Mouse (Mus musculus): ENCODE measurements around the gene Gm42791. TPM values are rescaled to one million over a fixed set of nuclear protein-coding genes. Genes with fewer than 3 reads are reported as not detected.

Gm42791 gene
- polyA plus RNA-seq, 1 experiment from 2014 or later: 0.57 TPM

DNA sequence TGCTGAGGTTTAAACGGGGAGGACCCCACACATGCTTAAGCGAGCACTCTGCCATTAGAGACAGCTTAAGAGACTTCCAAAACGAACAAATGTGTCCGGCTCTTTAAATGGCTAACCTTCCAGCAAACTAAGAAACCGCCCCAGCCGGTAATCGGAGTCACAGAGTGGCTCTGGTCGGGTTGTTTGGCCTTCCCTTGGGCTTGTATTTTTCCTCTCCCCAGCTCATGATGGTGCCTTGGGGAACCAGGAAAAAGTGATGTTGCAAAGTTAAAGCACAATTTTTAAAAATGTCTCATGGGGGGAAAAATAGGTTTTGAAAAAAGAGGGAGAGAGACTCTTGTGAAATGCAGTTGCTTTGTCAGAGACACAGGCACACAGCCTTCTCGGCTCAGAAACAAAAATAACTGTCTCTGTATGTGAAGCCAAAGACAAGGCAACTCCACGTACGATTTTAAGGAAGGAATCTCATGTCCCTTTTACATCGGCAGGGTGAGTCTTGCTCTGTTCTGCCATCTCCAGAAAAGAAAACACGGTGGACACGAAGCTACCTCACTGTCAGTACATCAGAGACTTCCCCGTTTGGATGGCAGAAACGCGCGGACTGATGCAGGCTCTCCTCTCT is 25.2 kb upstream of the Gm42791 start:
- Histone ChIP-seq H3K27me3 (ENCODE audit: insufficient read depth, poor library complexity, severe bottlenecking) (0 out of 2 replicates have a peak, but pooled peaks cover 3% of the 10 kb centered on the region), H3K36me3 (no peaks in the 10 kb centered on the region), H3K4me3 (peak overlapping the region; percentile 31), H3K4me1 (peaks cover 25% of the 10 kb centered on the region), H3K9me3 (no peaks in the 10 kb centered on the region), H3K27ac (peak overlapping the region; percentile 36; the same call in 1 of the 2 replicates)
- 43% methylated on average over 18 of the region's 18 CpGs for WGBS
- DNase-seq (ENCODE audit: low spot score): no peak

DNA sequence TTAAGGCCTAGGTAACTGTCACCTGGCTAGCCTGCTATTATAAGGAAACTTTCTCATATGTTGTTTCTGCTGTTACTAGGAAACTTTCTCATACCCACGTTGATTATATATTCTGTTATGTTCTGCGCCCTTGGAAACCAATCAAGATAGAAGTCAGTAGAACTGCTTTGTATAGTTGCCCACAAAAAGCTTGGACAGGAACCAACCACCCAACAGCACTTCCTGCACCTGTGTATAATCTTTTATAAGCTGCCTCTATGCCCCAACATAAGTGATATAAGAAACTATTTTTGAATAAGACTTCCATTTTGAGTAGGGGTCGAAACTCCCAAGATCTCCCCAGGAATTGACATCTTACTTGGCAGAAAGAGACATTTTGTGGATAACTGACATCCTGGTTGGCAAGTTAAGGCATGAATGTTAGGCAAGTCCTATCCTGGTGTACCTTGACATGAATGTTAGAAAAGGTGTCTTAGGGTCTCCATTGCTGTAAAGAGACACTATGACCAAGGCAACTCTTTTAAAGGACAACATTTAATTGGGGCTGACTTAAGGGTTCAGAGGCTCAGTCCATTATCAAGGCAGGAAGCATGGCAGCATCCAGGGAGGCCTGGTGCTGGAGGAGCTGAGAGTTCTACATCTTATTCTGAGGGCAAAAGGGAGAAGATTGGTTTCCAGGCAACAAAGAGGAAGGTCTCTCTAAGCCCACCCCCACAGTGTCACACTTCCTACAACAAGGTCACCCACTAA is 22.9 kb upstream of the Gm42791 start:
- no peak overlapping the region for H3K4me3 ChIP-seq
- no peaks in the 10 kb centered on the region for H3K9me3 ChIP-seq
- H3K4me1 ChIP-seq: peaks cover 36% of the 10 kb centered on the region
- no peaks in the 10 kb centered on the region for H3K36me3 ChIP-seq
- no peak overlapping the region for H3K27ac ChIP-seq
- 0 out of 2 replicates have a peak, but pooled peaks cover 3% of the 10 kb centered on the region for H3K27me3 ChIP-seq (ENCODE audit: insufficient read depth, poor library complexity, severe bottlenecking)
- no peak for DNase-seq (ENCODE audit: low spot score)
- WGBS: 73% methylated on average over 3 of the region's 3 CpGs

DNA sequence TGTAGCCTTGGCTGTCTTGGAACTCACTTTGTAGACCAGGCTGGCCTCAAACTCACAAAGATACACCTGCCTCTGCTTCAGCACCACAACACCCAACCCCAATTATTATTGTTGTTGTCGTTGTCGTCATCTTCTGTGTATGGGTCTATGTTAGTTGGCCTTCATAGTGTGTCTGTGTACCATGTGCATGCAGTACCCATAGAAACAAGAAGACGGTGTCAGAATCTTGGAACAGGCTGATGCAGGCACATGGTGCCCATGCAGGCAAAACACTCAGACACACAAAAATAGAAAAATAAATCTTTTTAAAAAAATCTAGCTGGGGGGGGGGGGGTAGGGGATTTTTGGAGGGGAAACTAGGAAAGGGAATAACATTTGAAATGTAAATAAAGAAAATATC is 22.2 kb upstream of the Gm42791 start:
- Histone ChIP-seq H3K4me1 (peaks cover 36% of the 10 kb centered on the region), H3K27ac (no peak overlapping the region), H3K4me3 (no peak overlapping the region), H3K27me3 (ENCODE audit: insufficient read depth, poor library complexity, severe bottlenecking) (0 out of 2 replicates have a peak, but pooled peaks cover 3% of the 10 kb centered on the region), H3K9me3 (peaks cover 2% of the 10 kb centered on the region; the same call in 1 of the 2 replicates), H3K36me3 (0 out of 2 replicates have a peak, but pooled peaks cover 4% of the 10 kb centered on the region)
- no peak for DNase-seq (ENCODE audit: low spot score)
- 94% methylated on average over 3 of the region's 3 CpGs for WGBS

DNA sequence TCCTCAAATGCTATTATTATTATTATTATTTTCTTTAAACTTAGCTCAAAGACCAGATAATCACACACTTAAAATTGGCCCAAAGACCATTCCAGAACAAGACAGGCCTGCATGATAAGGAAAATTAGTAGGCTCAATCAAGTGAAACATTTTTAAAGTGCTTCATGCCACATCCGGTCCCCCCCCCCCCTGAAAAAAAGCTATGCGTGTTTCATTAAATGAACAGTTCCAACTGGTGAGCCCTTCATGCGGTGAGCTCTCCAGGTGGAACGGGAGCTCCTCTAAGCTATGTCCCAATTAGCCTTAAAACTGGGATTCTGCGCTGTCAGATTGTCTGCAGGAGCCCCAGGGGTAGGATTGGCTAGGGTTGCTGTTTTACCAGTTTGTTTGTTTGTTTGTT is 21.3 kb upstream of the Gm42791 start:
- 82% methylated on average over 5 of the region's 5 CpGs for WGBS
- H3K4me3 ChIP-seq: peak overlapping the region; percentile 69; the same call in 1 of the 2 replicates

DNA sequence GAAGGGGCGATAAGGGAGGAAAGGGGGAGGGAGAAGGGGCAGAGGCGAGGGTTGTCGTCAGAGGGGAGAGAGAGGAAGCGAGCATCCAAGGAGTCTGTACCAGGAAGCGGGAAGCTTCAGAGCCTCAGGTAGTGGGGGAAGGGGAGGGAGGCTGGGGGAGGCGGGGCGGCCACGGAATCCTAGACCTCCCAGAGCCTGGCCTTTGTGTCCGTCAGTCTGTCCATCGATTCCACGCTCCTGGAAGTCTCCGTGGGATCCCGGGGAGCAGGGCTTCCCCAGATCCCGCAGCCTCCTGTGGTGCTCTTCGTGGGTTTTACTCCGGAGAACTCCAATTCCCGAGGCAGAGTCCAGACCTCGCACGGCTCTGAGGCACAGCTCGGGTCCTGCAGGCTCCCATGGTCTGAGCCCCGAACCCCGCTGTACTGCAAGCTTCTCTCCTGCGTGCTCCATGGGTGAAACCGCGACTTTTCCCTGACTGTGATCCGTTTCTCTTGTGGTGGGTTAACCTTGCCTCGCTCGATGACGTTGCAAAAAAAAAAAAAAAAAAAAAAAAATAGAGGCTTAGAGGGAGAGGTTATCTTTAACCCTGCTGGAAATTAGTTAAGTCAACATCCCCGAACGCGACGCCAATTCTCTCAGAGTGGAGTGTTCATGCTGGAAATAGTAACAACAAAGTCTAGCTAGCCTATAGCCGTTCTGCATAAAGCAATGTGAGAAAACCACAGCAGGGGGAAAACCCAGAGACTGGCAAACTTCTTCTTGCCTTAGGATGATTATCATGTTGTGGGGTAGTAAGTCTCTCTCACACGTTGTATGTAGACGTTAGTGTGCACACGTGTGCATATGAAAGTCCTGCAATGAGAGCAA is 20.6 kb upstream of the Gm42791 start:
- Histone ChIP-seq H3K4me1 (peaks cover 25% of the 10 kb centered on the region), H3K27me3 (ENCODE audit: insufficient read depth, poor library complexity, severe bottlenecking) (0 out of 2 replicates have a peak, but pooled peaks cover 3% of the 10 kb centered on the region), H3K4me3 (peak overlapping the region; percentile 69), H3K27ac (peak overlapping the region; percentile 89), H3K9me3 (peaks cover 2% of the 10 kb centered on the region; the same call in 1 of the 2 replicates), H3K36me3 (0 out of 2 replicates have a peak, but pooled peaks cover 7% of the 10 kb centered on the region)
- DNase-seq (ENCODE audit: low spot score): no peak
- WGBS: 2% methylated on average over 37 of the region's 37 CpGs

More for the DNA sequence above, 21.3 kb upstream of the Gm42791 start:
- Histone ChIP-seq H3K4me1 (peaks cover 32% of the 10 kb centered on the region), H3K9me3 (peaks cover 2% of the 10 kb centered on the region; the same call in 1 of the 2 replicates), H3K27ac (no peak overlapping the region), H3K27me3 (ENCODE audit: insufficient read depth, poor library complexity, severe bottlenecking) (0 out of 2 replicates have a peak, but pooled peaks cover 3% of the 10 kb centered on the region), H3K36me3 (0 out of 2 replicates have a peak, but pooled peaks cover 7% of the 10 kb centered on the region)
- DNase-seq (ENCODE audit: low spot score): no peak

DNA sequence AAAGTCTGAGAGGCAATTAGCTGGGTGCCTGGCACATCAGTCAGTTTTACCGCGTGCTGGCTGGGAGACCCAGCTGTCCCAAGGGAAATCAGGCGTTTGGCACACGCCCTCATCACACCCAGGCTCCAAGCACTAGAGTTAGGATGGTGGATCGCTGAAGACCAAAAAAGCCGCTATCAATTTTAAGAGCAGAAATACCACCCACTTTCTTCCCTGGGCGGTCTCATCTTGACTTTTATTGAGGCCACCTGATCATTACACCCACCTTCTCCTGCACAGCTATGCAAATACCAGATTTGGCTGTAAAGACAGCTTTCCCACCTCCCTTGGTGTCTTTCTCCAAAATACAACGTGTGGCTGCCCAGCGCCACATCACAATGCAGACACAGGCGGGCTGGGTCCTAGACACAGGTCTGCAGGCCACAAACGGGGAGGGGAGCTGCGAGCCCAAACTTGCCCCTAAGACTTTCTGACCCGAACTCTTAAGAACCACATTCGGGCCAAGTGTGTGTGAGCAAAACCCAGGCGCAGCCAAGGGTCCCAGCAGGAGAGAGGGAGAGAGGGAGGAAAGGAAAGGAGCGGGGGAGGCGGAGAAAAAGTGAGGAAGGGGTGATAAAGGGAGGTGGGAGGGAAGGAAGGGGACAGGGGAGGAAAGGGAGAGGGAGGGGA is 19.8 kb upstream of the Gm42791 start:
- Histone ChIP-seq H3K4me1 (peaks cover 23% of the 10 kb centered on the region), H3K27me3 (ENCODE audit: insufficient read depth, poor library complexity, severe bottlenecking) (0 out of 2 replicates have a peak, but pooled peaks cover 1% of the 10 kb centered on the region), H3K36me3 (0 out of 2 replicates have a peak, but pooled peaks cover 7% of the 10 kb centered on the region), H3K4me3 (peak overlapping the region; percentile 69), H3K9me3 (peaks cover 2% of the 10 kb centered on the region; the same call in 1 of the 2 replicates), H3K27ac (peak overlapping the region; percentile 89)
- no peak for DNase-seq (ENCODE audit: low spot score)
- WGBS: 13% methylated on average over 17 of the region's 17 CpGs

DNA sequence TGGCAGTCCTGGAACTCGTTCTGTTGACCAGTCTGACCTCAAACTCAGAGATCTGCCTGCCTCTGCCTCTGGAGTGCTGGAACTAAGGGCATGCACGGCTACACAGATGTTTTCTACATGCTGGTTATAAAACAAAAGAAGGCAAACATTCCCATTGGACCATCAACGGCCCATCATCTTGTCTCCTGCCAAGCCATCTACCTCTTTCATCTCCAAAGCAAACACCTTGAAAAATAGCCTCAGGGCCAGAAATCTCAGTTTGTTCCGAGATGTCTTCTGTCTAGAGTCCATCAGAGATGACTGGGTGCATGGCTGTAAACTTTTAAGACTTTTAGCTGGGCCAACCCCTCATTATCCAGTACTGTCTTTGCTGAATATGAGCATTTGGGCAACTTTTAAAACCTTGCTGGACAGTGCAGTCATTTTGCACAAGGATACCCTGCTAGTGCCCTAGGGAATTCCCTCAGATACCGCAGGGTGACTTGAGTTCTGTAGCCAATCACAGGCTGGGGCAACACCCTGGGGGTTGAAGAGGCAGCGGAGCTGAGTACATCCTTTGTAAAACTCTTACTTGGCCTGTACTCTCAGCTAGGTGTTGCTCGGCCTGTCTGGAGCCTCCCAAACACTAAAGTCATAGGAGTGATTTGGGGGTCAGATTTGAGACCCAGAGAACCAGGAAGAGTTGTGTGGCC is 19.0 kb upstream of the Gm42791 start:
- Histone ChIP-seq H3K27me3 (ENCODE audit: insufficient read depth, poor library complexity, severe bottlenecking) (no peaks in the 10 kb centered on the region), H3K9me3 (peaks cover 2% of the 10 kb centered on the region; the same call in 1 of the 2 replicates), H3K4me1 (peaks cover 28% of the 10 kb centered on the region), H3K4me3 (no peak overlapping the region), H3K36me3 (0 out of 2 replicates have a peak, but pooled peaks cover 7% of the 10 kb centered on the region), H3K27ac (peak overlapping the region; percentile 89)
- DNase-seq (ENCODE audit: low spot score): no peak
- 77% methylated on average over 7 of the region's 7 CpGs for WGBS

DNA sequence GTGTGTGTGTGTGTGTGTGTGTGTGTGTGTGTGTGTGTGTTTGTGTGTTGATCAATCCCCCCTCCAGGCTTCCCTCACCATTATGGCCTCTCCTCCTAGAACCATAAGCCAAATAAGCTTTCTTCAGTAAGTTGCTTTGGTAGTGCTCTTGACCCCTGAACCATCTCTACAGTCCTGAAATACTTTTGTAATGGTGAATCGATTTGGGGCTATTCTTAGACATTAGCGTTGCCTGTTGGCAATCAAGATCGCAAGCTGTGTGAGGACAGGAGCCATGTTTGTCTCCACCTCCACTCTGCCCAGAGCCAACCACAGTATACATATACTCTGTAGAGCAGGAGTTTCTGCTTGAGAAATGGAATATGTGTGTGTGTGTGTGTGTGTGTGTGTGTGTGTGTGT is 14.2 kb upstream of the Gm42791 start:
- no peak for DNase-seq (ENCODE audit: low spot score)
- no peak overlapping the region for H3K4me3 ChIP-seq
- H3K4me1 ChIP-seq: peaks cover 31% of the 10 kb centered on the region
- peak overlapping the region; percentile 24; the same call in 1 of the 2 replicates for H3K27ac ChIP-seq
- 62% methylated on average over 3 of the region's 3 CpGs for WGBS
- H3K9me3 ChIP-seq: peaks cover 2% of the 10 kb centered on the region; the same call in 1 of the 2 replicates
- no peaks in the 10 kb centered on the region for H3K27me3 ChIP-seq (ENCODE audit: insufficient read depth, poor library complexity, severe bottlenecking)
- 0 out of 2 replicates have a peak, but pooled peaks cover 7% of the 10 kb centered on the region for H3K36me3 ChIP-seq

DNA sequence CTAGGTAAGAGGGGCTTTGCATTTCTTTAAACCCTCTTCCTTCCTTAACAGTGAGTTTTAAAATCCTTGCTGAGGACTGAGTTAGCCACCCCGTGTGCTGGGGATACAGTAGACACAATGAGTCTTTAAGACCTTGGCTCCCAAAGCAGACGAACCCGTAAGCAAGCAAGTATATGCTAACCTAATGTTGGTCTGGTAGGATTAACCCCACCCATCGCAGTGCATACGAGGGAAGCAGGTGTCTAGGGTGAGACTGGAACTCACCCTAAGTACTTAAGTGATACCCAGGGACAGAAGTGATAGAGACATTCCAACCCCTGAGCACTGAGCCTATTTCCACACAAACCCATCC is 12.3 kb upstream of the Gm42791 start:
- Histone ChIP-seq H3K27ac (peak overlapping the region; percentile 91), H3K36me3 (0 out of 2 replicates have a peak, but pooled peaks cover 4% of the 10 kb centered on the region), H3K27me3 (ENCODE audit: insufficient read depth, poor library complexity, severe bottlenecking) (no peaks in the 10 kb centered on the region), H3K9me3 (no peaks in the 10 kb centered on the region), H3K4me3 (peak overlapping the region; percentile 45), H3K4me1 (peaks cover 40% of the 10 kb centered on the region)
- no peak for DNase-seq (ENCODE audit: low spot score)
- WGBS: 51% methylated on average over 5 of the region's 5 CpGs

DNA sequence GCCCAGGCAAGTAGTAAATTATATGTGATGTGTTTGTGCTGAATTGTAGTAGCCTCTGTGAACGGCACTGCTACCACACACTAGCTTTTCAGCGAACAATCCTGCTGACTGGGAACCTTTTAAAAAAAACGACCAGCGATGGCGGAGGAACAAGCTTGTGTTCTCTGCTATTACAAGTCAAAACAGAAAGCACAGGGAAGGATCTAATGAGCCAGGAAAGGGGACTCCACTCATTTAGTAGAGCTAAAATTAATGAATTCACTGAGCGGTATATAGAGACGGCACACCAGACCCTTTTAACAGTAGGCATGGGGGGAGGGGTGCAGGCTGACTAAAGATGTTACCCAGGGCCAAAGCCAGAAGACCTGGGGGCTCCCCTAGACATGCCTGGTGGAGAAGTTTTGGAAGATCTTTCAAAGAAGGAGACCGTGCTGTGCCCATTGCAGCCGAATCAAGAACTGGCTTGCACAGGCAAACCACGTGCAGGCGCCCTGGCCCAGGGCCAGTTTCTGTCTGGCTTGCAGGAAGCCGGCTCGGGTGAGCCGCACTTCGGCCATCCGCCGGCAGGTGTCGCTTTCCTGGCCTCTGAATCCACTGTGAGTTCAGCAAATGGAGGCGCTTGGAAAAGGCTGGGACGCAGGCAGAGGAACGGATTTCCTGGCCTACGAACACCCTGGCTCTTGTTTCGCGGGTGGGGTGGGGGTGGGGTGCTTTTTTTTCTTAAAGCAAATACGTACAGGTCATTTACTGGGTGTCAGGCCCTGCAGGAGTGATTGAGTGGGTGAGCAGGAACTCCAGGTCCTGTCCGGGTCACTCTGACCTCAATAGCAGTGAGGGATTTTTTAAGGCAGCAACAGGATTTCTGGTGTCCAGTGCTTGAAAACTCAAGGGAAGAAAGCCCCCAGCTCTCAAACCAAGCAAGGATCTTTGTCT is 11.7 kb upstream of the Gm42791 start:
- Histone ChIP-seq H3K27me3 (ENCODE audit: insufficient read depth, poor library complexity, severe bottlenecking) (no peaks in the 10 kb centered on the region), H3K27ac (peak overlapping the region; percentile 91), H3K4me1 (peaks cover 45% of the 10 kb centered on the region), H3K4me3 (peak overlapping the region; percentile 45), H3K36me3 (no peaks in the 10 kb centered on the region), H3K9me3 (no peaks in the 10 kb centered on the region)
- 16% methylated on average over 26 of the region's 26 CpGs for WGBS
- peak; percentile 97 for DNase-seq (ENCODE audit: low spot score)
